Mouse (Mus musculus): ENCODE data around the gene Rab44. TPM values are rescaled to one million over a fixed set of nuclear protein-coding genes. Genes with fewer than 3 reads are reported as not detected.
"Not testable (repeated sequence)": the region's sequence is repeated elsewhere in the genome, so short reads cannot be mapped to it uniquely, and the experiment has no call there.

Rab44 gene
- polyA plus RNA-seq, 1 experiment from 2014 or later, result 0.15 TPM

DNA sequence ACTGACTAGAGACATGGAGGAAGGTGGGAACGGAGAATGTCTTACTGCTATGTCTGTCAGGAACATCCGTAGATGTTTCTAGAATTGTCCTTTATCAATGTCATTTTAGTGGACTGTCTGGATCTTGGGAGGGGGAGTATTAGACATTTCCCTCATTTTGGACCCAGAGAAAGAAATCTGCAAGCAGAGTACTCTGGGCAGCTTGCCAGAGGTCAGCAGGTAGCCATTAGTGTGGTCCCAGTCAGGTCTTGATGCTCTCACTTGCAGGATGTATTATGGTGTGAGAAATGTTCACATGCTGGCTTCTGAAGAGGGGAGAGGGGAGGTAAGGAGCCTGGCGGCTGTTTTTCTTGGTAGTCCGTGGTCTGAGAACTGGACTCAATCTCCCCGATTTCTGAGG, 21.4 kb upstream of the Rab44 start:
- no peak for ATAC-seq (ENCODE audit: low FRiP score)
- Histone ChIP-seq H3K36me3 (no peaks in the 10 kb centered on the region), H3K4me1 (peaks cover 25% of the 10 kb centered on the region), H3K9me3 (replicated peaks) (no peaks in the 10 kb centered on the region), H3K4me2 (no peak overlapping the region), H3K9ac (replicated peaks) (no peak overlapping the region), H3K4me3 (replicated peaks) (no peak overlapping the region), H3K27me3 (replicated peaks) (peaks cover 11% of the 10 kb centered on the region; the same call in 1 of the 2 replicates), H3K27ac (replicated peaks) (no peak overlapping the region)
- WGBS, result 60% methylated on average over 5 of the region's 5 CpGs

DNA sequence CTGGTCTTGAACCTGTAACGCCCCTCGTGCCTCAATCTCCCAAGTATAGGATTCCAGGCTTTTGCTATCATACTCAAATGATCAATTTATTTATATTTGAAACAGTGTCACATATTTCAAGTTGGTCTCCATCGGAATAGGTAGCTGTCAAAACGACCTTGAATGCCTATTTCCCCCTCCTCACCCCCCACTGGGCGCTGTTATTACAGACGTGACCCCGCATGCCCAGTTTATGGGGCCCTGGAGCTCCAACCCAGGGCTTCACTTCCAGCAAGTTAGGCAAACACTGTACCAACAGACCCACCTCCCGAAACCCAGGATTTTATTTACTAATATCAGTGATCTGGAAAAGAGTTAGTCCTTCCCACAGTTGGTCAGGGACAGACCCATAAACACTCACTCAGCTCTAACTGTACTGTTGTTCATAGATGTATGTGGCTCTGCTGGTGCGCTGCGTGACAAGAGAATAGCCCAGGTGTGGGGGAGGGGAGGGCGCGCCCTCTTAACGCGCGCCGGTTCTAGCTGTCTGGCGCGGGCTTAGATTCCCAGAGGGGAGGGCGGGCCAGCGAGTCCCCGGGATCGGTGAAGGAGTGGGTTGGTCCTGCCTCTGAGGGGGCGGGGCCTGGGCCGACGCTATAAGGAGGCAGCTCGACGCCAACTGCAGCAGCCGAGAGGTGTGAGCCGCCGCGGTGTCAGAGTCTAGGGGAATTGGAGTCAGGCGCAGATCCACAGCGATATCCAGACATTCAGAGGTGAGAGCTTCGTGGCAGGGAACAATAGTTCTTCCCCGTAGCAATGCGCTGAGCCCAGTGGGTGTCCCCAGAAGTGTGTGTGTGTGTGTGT, 20.6 kb upstream of the Rab44 start:
- Histone ChIP-seq H3K9ac (replicated peaks) (peak overlapping the region; percentile 65), H3K9me3 (replicated peaks) (no peaks in the 10 kb centered on the region), H3K4me2 (peak overlapping the region; percentile 80), H3K36me3 (no peaks in the 10 kb centered on the region), H3K27me3 (replicated peaks) (peaks cover 11% of the 10 kb centered on the region; the same call in 1 of the 2 replicates), H3K27ac (replicated peaks) (0 out of 2 replicates have a peak overlapping the region, but pooled peaks have one; percentile 23), H3K4me3 (replicated peaks) (peak overlapping the region; percentile 49), H3K4me1 (peaks cover 25% of the 10 kb centered on the region)
- WGBS, result 6% methylated on average over 36 of the region's 36 CpGs
- peak; percentile 82 for ATAC-seq (ENCODE audit: low FRiP score)

DNA sequence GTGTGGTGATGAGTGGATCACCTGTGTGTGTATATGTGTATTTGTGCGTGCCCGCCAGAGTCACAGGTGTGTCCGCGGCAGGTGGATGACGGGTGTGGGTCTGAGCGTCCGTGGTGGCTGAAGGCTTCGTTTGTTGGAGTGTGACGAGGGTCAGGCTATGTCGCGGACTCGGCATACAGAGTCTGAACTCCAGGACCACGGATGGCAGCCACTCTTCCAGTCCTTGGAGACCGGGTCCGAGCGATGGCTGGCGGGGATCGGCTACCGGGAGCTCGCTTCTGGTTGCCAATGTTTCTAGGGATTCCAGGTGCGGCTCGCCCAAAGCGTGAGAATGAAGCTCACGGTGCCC, 20.0 kb upstream of the Rab44 start:
- WGBS, result 0% methylated on average over 24 of the region's 24 CpGs
- peak overlapping the region; percentile 65 for H3K9ac ChIP-seq (replicated peaks)
- peak overlapping the region; percentile 80 for H3K4me2 ChIP-seq
- peaks cover 25% of the 10 kb centered on the region for H3K4me1 ChIP-seq
- 0 out of 2 replicates have a peak overlapping the region, but pooled peaks have one; percentile 23 for H3K27ac ChIP-seq (replicated peaks)
- peak; percentile 16; the same call in 1 of the 2 replicates for ATAC-seq (ENCODE audit: low FRiP score)
- peaks cover 11% of the 10 kb centered on the region; the same call in 1 of the 2 replicates for H3K27me3 ChIP-seq (replicated peaks)
- H3K4me3 ChIP-seq (replicated peaks), result peak overlapping the region; percentile 49
- H3K9me3 ChIP-seq (replicated peaks), result no peaks in the 10 kb centered on the region
- no peaks in the 10 kb centered on the region for H3K36me3 ChIP-seq

DNA sequence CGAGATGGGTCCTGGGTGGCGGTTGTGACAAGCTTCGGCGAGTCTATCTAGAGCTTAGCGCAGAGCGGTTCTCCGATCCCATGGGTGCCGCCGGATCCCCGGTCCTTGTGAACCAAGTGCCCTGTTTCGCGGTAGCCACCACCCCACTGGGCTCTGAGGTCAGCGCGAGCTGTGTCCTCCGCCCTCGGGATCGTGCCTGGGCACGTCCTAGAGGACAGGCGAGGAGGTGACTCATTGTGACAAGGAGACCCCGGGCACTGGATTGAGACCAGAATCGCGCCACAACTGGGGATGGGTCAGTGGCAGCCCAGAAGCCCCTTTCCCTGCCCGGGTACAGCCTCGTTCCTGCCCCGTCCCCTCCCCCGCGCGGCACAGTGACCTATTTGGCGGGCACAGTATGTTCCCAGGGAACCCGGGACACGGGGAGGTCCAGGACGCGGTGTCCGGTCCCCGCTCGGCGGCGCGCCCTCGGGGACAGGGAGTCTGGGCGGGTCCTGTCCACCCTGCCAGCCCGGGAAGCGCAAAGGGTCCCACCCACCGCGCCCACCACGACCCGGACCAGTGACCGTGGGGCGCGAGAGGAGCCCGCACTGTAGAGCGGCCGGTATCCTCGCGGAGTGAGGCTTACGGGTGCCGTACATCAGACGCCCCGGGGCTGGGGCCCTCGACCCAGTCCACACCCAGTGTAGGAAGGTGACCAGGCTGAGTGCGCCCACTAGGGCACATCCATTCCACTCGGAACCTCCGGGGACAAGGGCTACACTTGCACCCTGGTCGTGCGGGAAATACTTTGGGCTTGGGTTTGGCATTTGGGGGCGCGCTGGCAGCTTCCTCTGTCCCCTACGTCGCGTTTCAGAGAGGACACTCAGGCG, 19.4 kb upstream of the Rab44 start:
- Histone ChIP-seq H3K27ac (replicated peaks) (peak overlapping the region; percentile 71), H3K4me2 (peak overlapping the region; percentile 80), H3K4me3 (replicated peaks) (peak overlapping the region; percentile 49), H3K9ac (replicated peaks) (peak overlapping the region; percentile 65), H3K27me3 (replicated peaks) (peaks cover 11% of the 10 kb centered on the region; the same call in 1 of the 2 replicates), H3K4me1 (peaks cover 25% of the 10 kb centered on the region), H3K9me3 (replicated peaks) (no peaks in the 10 kb centered on the region), H3K36me3 (no peaks in the 10 kb centered on the region)
- peak; percentile 46 for ATAC-seq (ENCODE audit: low FRiP score)
- WGBS, result 1% methylated on average over 68 of the region's 71 CpGs

DNA sequence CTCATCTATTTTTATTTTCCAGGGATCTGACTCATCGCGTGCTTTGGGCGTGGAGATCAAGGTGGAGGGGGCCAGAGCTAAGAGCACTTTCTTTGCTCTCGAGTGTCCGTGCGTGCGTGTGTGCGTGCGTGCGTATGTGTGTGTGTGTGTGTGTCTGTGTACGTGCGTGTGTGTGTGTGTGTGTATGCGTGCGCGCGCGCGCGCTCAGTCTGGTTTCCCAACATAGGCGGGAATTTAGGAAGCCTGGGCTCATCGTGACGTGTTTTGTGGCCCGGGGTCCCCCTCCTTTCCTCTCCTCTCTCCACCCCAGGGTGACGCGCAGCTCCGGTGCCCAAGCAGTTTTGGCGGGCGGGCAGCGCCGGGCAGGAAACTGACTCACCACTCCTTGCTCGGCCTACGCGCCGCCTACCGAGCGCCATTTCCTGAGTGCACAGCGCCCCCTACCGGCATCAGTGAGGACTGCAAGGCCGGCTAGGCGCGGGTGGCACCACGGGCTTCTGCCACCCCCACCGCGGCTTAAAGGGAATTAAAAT, 18.7 kb upstream of the Rab44 start:
- ATAC-seq (ENCODE audit: low FRiP score), result peak; percentile 86
- Histone ChIP-seq H3K4me2 (peak overlapping the region; percentile 80), H3K36me3 (0 out of 2 replicates have a peak, but pooled peaks cover 6% of the 10 kb centered on the region), H3K4me1 (peaks cover 25% of the 10 kb centered on the region), H3K9me3 (replicated peaks) (no peaks in the 10 kb centered on the region), H3K27ac (replicated peaks) (peak overlapping the region; percentile 71), H3K27me3 (replicated peaks) (peaks cover 11% of the 10 kb centered on the region; the same call in 1 of the 2 replicates), H3K9ac (replicated peaks) (peak overlapping the region; percentile 65), H3K4me3 (replicated peaks) (peak overlapping the region; percentile 49)
- WGBS, result under 1% methylated on average over 40 of the region's 44 CpGs

DNA sequence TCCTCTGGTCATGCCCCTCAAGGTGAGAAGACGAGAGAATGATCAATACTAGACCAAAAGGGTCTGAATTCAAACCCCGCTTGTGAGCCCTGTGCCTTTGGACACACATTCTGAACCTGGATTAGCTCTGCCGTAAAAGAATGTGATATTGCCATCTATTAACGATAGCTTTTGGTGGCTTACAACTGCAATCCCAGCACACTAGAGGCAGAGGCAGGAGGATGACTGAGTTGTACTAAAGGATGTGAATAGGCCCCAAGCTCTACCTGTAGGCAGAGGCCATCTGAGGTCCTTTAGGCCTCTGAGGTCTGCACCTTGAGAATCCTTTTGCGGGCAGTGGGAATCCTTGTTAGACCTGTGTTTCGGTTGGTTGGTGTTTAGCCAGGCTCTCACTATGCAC, 17.7 kb upstream of the Rab44 start:
- no peak overlapping the region for H3K27ac ChIP-seq (replicated peaks)
- no peaks in the 10 kb centered on the region for H3K9me3 ChIP-seq (replicated peaks)
- peaks cover 25% of the 10 kb centered on the region for H3K4me1 ChIP-seq
- WGBS, result 93% methylated on average over 6 of the region's 6 CpGs
- 0 out of 2 replicates have a peak, but pooled peaks cover 6% of the 10 kb centered on the region for H3K36me3 ChIP-seq
- ATAC-seq (ENCODE audit: low FRiP score), result no peak
- peaks cover 11% of the 10 kb centered on the region; the same call in 1 of the 2 replicates for H3K27me3 ChIP-seq (replicated peaks)
- H3K4me2 ChIP-seq, result no peak overlapping the region
- H3K4me3 ChIP-seq (replicated peaks), result no peak overlapping the region
- no peak overlapping the region for H3K9ac ChIP-seq (replicated peaks)

DNA sequence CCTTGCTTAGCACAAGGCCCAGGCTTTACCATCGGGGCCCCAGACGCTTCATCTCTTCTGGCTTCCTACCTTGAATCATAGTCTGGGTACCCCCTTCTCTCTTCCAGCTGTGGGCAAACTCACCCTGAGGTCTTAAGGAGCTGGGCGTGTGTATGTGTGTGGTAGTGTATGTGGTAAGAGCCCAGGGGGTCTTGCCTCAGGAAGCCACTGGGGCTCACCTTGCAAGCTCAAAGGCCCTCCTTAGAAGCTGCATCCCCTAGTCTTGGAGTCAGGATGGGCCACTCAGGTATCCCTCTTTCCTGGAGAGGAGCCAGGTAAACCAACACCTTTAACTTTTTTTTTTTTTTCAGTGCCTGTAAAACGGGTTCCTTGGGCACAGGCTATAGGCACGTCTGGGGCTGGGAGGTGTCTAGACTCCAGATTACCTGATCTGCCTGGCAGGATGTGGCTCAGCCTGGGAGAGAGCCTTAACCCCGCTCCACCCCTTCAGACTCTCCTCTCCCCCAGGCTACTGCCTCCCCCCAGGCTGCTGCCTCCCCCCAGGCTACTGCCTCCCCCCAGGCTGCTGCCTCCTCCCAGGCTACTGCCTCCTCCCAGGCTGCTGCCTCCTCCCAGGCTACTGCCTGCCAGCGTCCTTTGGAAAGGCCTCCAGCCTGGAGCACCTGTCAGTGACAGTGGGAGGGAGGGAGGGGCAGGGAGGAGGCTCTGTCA, 16.9 kb upstream of the Rab44 start:
- Histone ChIP-seq H3K9me3 (replicated peaks) (no peaks in the 10 kb centered on the region), H3K36me3 (0 out of 2 replicates have a peak, but pooled peaks cover 6% of the 10 kb centered on the region), H3K27ac (replicated peaks) (no peak overlapping the region), H3K4me3 (replicated peaks) (no peak overlapping the region), H3K9ac (replicated peaks) (no peak overlapping the region), H3K4me2 (no peak overlapping the region), H3K4me1 (peaks cover 25% of the 10 kb centered on the region), H3K27me3 (replicated peaks) (peaks cover 10% of the 10 kb centered on the region; the same call in 1 of the 2 replicates)
- ATAC-seq (ENCODE audit: low FRiP score), result no peak
- WGBS, result 78% methylated on average over 6 of the region's 7 CpGs

DNA sequence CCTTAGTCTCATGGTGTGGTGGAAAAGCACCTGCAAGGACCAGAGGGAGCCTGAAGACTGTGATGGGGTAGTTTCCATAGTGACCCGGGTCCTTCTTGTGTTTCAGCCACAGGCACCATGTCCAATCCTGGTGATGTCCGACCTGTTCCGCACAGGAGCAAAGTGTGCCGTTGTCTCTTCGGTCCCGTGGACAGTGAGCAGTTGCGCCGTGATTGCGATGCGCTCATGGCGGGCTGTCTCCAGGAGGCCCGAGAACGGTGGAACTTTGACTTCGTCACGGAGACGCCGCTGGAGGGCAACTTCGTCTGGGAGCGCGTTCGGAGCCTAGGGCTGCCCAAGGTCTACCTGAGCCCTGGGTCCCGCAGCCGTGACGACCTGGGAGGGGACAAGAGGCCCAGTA, 15.7 kb upstream of the Rab44 start:
- H3K9me3 ChIP-seq (replicated peaks), result no peaks in the 10 kb centered on the region
- no peak overlapping the region for H3K4me2 ChIP-seq
- ATAC-seq (ENCODE audit: low FRiP score), result no peak
- H3K27ac ChIP-seq (replicated peaks), result no peak overlapping the region
- no peaks in the 10 kb centered on the region; the same call in 1 of the 2 replicates for H3K27me3 ChIP-seq (replicated peaks)
- peaks cover 22% of the 10 kb centered on the region for H3K4me1 ChIP-seq
- H3K4me3 ChIP-seq (replicated peaks), result no peak overlapping the region
- no peak overlapping the region for H3K9ac ChIP-seq (replicated peaks)
- 0 out of 2 replicates have a peak, but pooled peaks cover 6% of the 10 kb centered on the region for H3K36me3 ChIP-seq
- WGBS, result 97% methylated on average over 24 of the region's 24 CpGs

DNA sequence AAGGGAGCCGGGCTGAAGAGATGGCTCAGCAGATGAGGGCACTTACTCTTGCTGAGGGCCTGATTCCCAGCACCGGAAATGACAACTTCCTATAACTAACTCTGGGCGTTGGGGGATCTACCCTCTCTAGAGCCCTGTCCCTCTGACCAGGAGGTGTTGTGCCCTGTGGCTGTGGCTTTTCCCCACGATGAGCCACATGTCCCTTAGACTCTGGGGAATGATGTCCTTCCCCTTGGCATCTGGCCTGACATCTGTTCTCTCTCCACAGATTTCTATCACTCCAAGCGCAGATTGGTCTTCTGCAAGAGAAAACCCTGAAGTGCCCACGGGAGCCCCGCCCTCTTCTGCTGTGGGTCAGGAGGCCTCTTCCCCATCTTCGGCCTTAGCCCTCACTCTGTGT, 14.9 kb upstream of the Rab44 start:
- no peak for ATAC-seq (ENCODE audit: low FRiP score)
- WGBS, result 84% methylated on average over 8 of the region's 8 CpGs
- no peak overlapping the region for H3K4me2 ChIP-seq
- H3K4me1 ChIP-seq, result peaks cover 14% of the 10 kb centered on the region
- no peaks in the 10 kb centered on the region; the same call in 1 of the 2 replicates for H3K27me3 ChIP-seq (replicated peaks)
- no peaks in the 10 kb centered on the region for H3K9me3 ChIP-seq (replicated peaks)
- H3K36me3 ChIP-seq, result 0 out of 2 replicates have a peak, but pooled peaks cover 6% of the 10 kb centered on the region
- no peak overlapping the region for H3K4me3 ChIP-seq (replicated peaks)
- H3K9ac ChIP-seq (replicated peaks), result no peak overlapping the region
- no peak overlapping the region for H3K27ac ChIP-seq (replicated peaks)

DNA sequence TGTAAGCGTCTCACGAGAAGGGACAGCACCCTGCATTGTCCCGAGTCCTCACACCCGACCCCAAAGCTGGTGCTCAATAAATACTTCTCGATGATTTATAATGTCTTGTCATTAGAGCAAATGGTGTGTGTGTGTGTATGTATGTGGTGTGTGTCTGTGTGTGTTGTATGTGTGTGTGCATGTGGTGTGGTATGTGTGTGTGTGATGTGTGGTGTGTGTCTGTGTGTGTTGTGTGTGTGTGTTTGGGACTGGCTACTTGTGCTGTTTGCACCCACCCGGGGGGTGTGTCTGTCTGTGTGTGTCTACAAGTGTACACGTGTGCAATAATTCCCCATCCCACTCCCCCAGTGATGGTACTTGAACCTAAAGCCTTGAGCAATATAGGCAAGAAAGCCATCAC, 13.3 kb upstream of the Rab44 start:
- Histone ChIP-seq H3K27me3 (replicated peaks) (no peaks in the 10 kb centered on the region; the same call in 1 of the 2 replicates), H3K4me1 (peaks cover 3% of the 10 kb centered on the region), H3K27ac (replicated peaks) (no peak overlapping the region), H3K4me3 (replicated peaks) (no peak overlapping the region), H3K4me2 (no peak overlapping the region), H3K36me3 (0 out of 2 replicates have a peak, but pooled peaks cover 6% of the 10 kb centered on the region), H3K9me3 (replicated peaks) (no peaks in the 10 kb centered on the region), H3K9ac (replicated peaks) (no peak overlapping the region)
- no peak for ATAC-seq (ENCODE audit: low FRiP score)
- 90% methylated on average over 7 of the region's 7 CpGs for WGBS

DNA sequence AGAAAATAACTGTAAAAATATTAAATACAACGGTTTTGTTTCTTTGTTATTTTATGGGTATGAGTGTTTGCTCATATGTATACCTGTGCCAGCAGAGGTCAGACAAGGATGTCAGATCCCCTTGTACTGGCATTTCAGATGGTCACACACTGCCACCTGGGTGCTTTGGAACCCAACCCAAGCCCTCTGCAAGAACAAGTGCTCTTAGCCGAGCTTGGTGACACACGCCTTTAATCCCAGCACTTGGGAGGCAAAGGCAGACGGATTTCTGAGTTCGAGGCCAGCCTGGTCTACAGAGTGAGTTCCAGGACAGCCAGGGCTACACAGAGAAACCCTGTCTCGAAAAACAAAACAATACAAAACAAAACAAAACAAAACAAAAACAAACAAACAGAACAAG, 3.6 kb upstream of the Rab44 start:
- not testable (repeated sequence) for H3K27ac ChIP-seq (replicated peaks); H3K4me2 ChIP-seq
- 86% methylated on average over 6 of the region's 6 CpGs for WGBS

More for the DNA sequence above, 3.6 kb upstream of the Rab44 start:
- not testable (repeated sequence) for H3K4me1 ChIP-seq; H3K27me3 ChIP-seq (replicated peaks); H3K4me3 ChIP-seq (replicated peaks); H3K9me3 ChIP-seq (replicated peaks); ATAC-seq (ENCODE audit: low FRiP score); H3K9ac ChIP-seq (replicated peaks); H3K36me3 ChIP-seq
